9 mouse cellular contexts compared by ENCODE assay signal in genomic region chr11:70384136-70384535, GRCm38 (mm10). TPM values are rescaled to one million over a fixed set of nuclear protein-coding genes. Genes with fewer than 3 reads are reported as not detected.
"Had no signal": no experiment of that assay in that cellular context is flagged by ENCODE, and none has a peak within 500 bp of the region (broad histone marks: within the 10 kb centered on the region; RNA-seq: fewer than 3 reads in every experiment).

No protein-coding gene starts in this region.

- DNase-seq: liver; liver, embryonic 13.5 days; liver, postnatal 0 days; lung, postnatal 14 days; right cerebral cortex, adult 18-20 months; right cerebral cortex, postnatal 25 days; thymus, adult 2 months; thymus, postnatal 25 days had no signal

RNA-seq across cellular contexts. Expression of gene Alox15, which starts 32.3 kb away (rescaled TPM):
- total RNA-seq: layer of hippocampus, postnatal 10 days had no signal
